Mouse (Mus musculus) heart, embryonic 13.5 days (tissue): ENCODE data around the gene Ar. TPM values are rescaled to one million over a fixed set of nuclear protein-coding genes. Genes with fewer than 3 reads are reported as not detected.

Source experiments
- ATAC-seq: fragments of 200-750 bp; cut with Nextera tagmentation; 2 replicates; pipeline ENCODE4 v1.8.0; 2017; ENCODE audit warnings: moderate TSS enrichment; ENCODE audit not compliant: insufficient number of reproducible peaks, low FRiP score, low TSS enrichment; ENCODE audit errors: extremely low read depth
- H3K27ac ChIP-seq: fragments of 300-500 bp; sonication (generic); replicated peaks from 2 replicates; pipeline ENCODE4 v1.5.1; 2015; ENCODE audit warnings: moderate library complexity, mild to moderate bottlenecking, inconsistent platforms
- H3K27me3 ChIP-seq: fragments of 300-500 bp; sonication (generic); replicated peaks from 2 replicates; pipeline ENCODE4 v1.6.1; 2015; ENCODE audit warnings: mild to moderate bottlenecking, inconsistent platforms
- H3K36me3 ChIP-seq: fragments of 300-500 bp; sonication (generic); 2 replicates; pipeline ENCODE4 v1.6.1; 2015; ENCODE audit warnings: mild to moderate bottlenecking, inconsistent platforms
- H3K4me1 ChIP-seq: fragments of 300-500 bp; sonication (generic); 2 replicates; pipeline ENCODE4 v1.6.1; 2015; ENCODE audit warnings: inconsistent platforms
- H3K4me2 ChIP-seq: fragments of 300-500 bp; sonication (generic); 2 replicates; pipeline ENCODE4 v1.6.1; 2015; ENCODE audit warnings: inconsistent platforms, mild to moderate bottlenecking, moderate library complexity
- H3K4me3 ChIP-seq: fragments of 300-500 bp; sonication (generic); 2 replicates; pipeline ENCODE4 v1.5.1; 2015; ENCODE audit warnings: moderate library complexity, mild to moderate bottlenecking, inconsistent platforms
- H3K9ac ChIP-seq: fragments of 300-500 bp; sonication (generic); 2 replicates; pipeline ENCODE4 v1.6.1; 2015; ENCODE audit warnings: inconsistent platforms, mild to moderate bottlenecking, moderate library complexity
- H3K9me3 ChIP-seq: fragments of 300-500 bp; sonication (generic); 2 replicates; pipeline ENCODE4 v1.6.1; 2016; ENCODE audit warnings: inconsistent platforms
- WGBS: fragments of 180-500 bp; shearing (Covaris S2); methylation state at CpG from one replicate; pipeline ENCODE4 v1.1.7; 2015; ENCODE audit warnings: mixed read lengths; 5-methylcytosine and 5-hydroxymethylcytosine counted together
- polyA plus RNA-seq: library from polyadenylated mRNA; unstranded; fragments of >200 nt; fragmentation: Nextera tagmentation; extraction: Ambion mirVana; gene quantifications from 2 replicates; pipeline ENCODE4 v1.2.1, GENCODE M21; 2015

Gene Ar
- polyA plus RNA-seq = 0.11 and 0.12 TPM in 2 replicates

GRCm38 (mm10) chrX:98148531-98149342 lies at the start of gene Ar:
Ar (plus strand) TSS chrX:98148769.
- peak within 1 kb of the TSS; percentile 73 for H3K4me2 ChIP-seq
- H3K9me3 ChIP-seq = no peaks in the 10 kb centered on the region; the same call in 1 of the 2 replicates
- no peaks in the 10 kb centered on the region for H3K36me3 ChIP-seq
- H3K27me3 ChIP-seq = peaks cover 55% of the 10 kb centered on the region
- peak within 1 kb of the TSS; percentile 48 for H3K4me3 ChIP-seq
- H3K4me1 ChIP-seq = 0 out of 2 replicates have a peak, but pooled peaks cover 7% of the 10 kb centered on the region
- WGBS = 14% methylated on average over 26 of the region's 27 CpGs
- H3K27ac ChIP-seq = no peak within 1 kb of the TSS
- H3K9ac ChIP-seq = 0 out of 2 replicates have a peak within 1 kb of the TSS, but pooled peaks have one; percentile 14
- ATAC-seq = no peak

- WGBS = 6% methylated on average over 29 of the region's 30 CpGs
- H3K4me1 ChIP-seq = 0 out of 2 replicates have a peak, but pooled peaks cover 7% of the 10 kb centered on the region
- no peak for ATAC-seq
- H3K9ac ChIP-seq = no peak overlapping the region; the same call in 1 of the 2 replicates
- peak overlapping the region; percentile 48 for H3K4me3 ChIP-seq
- H3K27me3 ChIP-seq = peaks cover 59% of the 10 kb centered on the region
- peak overlapping the region; percentile 73 for H3K4me2 ChIP-seq
- H3K36me3 ChIP-seq = no peaks in the 10 kb centered on the region
- no peak overlapping the region for H3K27ac ChIP-seq
- no peaks in the 10 kb centered on the region; the same call in 1 of the 2 replicates for H3K9me3 ChIP-seq
These were observed 1.3 kb downstream of the Ar start for GRCm38 (mm10) chrX:98149724-98150392.

- peaks cover 59% of the 10 kb centered on the region for H3K27me3 ChIP-seq
- H3K4me1 ChIP-seq = 0 out of 2 replicates have a peak, but pooled peaks cover 7% of the 10 kb centered on the region
- ATAC-seq = no peak
- WGBS = 12% methylated on average over 33 of the region's 33 CpGs
- no peak overlapping the region for H3K9ac ChIP-seq
- peak overlapping the region; percentile 73 for H3K4me2 ChIP-seq
- H3K36me3 ChIP-seq = no peaks in the 10 kb centered on the region
- no peaks in the 10 kb centered on the region; the same call in 1 of the 2 replicates for H3K9me3 ChIP-seq
- H3K4me3 ChIP-seq = peak overlapping the region; percentile 48
- H3K27ac ChIP-seq = no peak overlapping the region
These were observed 2.0 kb downstream of the Ar start for GRCm38 (mm10) chrX:98150393-98151119.

GRCm38 (mm10) chrX:98189759-98190158 lies 41.2 kb downstream of the Ar start:
- no peaks in the 10 kb centered on the region for H3K9me3 ChIP-seq
- H3K36me3 ChIP-seq = no peaks in the 10 kb centered on the region
- H3K4me2 ChIP-seq = no peak overlapping the region
- no peak overlapping the region for H3K9ac ChIP-seq
- H3K27ac ChIP-seq = no peak overlapping the region
- H3K4me1 ChIP-seq = no peaks in the 10 kb centered on the region
- no peak overlapping the region for H3K4me3 ChIP-seq
- H3K27me3 ChIP-seq = no peaks in the 10 kb centered on the region
- ATAC-seq = no peak

DNA sequence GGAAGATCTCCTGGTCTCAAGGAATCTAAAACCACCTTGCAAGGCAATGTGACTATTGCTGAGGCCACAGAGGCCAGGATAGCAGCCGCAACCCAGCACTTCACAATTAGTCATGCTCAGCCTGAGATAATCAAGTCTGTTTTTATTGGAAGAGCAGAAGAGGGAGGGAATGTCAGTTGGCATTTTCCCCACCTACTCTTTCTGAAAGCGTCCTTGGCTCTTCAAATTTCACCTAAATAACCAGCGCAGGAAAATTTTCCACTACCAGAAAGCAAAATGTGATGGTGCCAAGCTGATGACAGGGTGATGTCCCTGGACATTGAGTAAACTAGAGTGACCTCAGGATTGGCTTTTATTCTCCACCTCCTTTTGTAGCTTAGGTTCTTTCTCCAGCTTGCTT lies 57.2 kb downstream of the Ar start:
- no peak overlapping the region for H3K4me3 ChIP-seq
- WGBS = 33% methylated on average over 3 of the region's 3 CpGs
- no peaks in the 10 kb centered on the region for H3K4me1 ChIP-seq
- no peak for ATAC-seq
- no peaks in the 10 kb centered on the region for H3K27me3 ChIP-seq
- H3K9ac ChIP-seq = no peak overlapping the region
- H3K27ac ChIP-seq = no peak overlapping the region
- no peaks in the 10 kb centered on the region for H3K9me3 ChIP-seq
- no peaks in the 10 kb centered on the region for H3K36me3 ChIP-seq
- no peak overlapping the region for H3K4me2 ChIP-seq

DNA sequence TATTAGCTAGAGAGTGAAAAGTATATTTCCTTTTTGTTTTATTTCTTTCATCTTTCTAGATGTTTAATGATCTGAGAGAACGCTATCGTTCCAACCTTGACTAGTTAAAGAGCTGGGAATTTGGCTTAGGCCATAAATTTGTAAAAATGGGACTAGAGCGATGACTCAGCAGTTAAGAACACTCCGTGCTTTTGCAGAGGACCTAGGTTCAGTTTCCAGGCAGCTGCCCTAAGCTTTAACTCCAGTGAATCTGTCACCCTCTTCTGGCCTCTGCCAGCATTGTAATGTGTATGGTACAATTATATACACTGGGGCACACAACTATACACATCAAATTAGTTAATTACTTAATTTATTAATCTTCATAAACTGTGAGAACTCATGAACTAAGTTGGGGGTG lies 58.6 kb downstream of the Ar start:
- no peak overlapping the region for H3K4me3 ChIP-seq
- H3K9ac ChIP-seq = no peak overlapping the region
- ATAC-seq = no peak
- 74% methylated on average over 4 of the region's 4 CpGs for WGBS
- no peaks in the 10 kb centered on the region for H3K4me1 ChIP-seq
- no peaks in the 10 kb centered on the region for H3K27me3 ChIP-seq
- no peak overlapping the region for H3K27ac ChIP-seq
- H3K4me2 ChIP-seq = no peak overlapping the region
- no peaks in the 10 kb centered on the region for H3K9me3 ChIP-seq
- no peaks in the 10 kb centered on the region for H3K36me3 ChIP-seq

DNA sequence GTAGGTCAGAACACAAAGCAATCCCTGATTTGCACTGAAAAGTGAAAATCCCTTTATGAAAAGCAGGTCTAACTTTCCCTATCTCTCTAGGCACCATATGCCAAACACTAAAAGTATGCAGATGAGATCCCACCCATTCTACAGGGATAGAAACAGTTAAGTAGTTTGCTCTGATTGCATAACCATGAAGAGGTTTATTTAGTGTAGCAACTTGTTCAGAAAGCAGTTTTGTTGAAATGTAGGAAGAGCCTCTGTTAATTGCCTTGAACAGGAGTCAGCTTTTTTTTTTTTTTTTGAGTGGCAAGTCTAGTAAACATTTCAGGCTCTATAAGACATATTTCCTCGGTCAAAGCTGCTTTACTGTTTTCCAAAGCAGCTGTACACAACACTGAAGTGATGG lies 67.5 kb downstream of the Ar start:
- no peak for ATAC-seq

GRCm38 (mm10) chrX:98239011-98239410 lies 90.4 kb downstream of the Ar start:
- Histone ChIP-seq H3K9ac (no peak overlapping the region), H3K4me3 (no peak overlapping the region), H3K36me3 (no peaks in the 10 kb centered on the region), H3K4me1 (no peaks in the 10 kb centered on the region), H3K27ac (no peak overlapping the region), H3K9me3 (no peaks in the 10 kb centered on the region), H3K4me2 (no peak overlapping the region), H3K27me3 (no peaks in the 10 kb centered on the region)
- 67% methylated on average over 4 of the region's 4 CpGs for WGBS
- no peak for ATAC-seq

More for the DNA sequence above, 67.5 kb downstream of the Ar start:
- H3K9me3 ChIP-seq = no peaks in the 10 kb centered on the region
- no peaks in the 10 kb centered on the region for H3K27me3 ChIP-seq
- H3K27ac ChIP-seq = no peak overlapping the region
- 50% methylated on average over 1 of the region's 1 CpGs for WGBS
- no peaks in the 10 kb centered on the region for H3K36me3 ChIP-seq
- no peak overlapping the region for H3K4me3 ChIP-seq
- H3K4me2 ChIP-seq = no peak overlapping the region
- H3K9ac ChIP-seq = no peak overlapping the region
- H3K4me1 ChIP-seq = no peaks in the 10 kb centered on the region

- H3K36me3 ChIP-seq = no peaks in the 10 kb centered on the region
- WGBS = 72% methylated on average over 2 of the region's 2 CpGs
- H3K9me3 ChIP-seq = no peaks in the 10 kb centered on the region
- no peak overlapping the region for H3K4me2 ChIP-seq
- H3K27ac ChIP-seq = no peak overlapping the region
- H3K9ac ChIP-seq = no peak overlapping the region
- no peaks in the 10 kb centered on the region for H3K4me1 ChIP-seq
- no peak for ATAC-seq
- no peak overlapping the region for H3K4me3 ChIP-seq
- no peaks in the 10 kb centered on the region for H3K27me3 ChIP-seq
These were observed 96.5 kb downstream of the Ar start for GRCm38 (mm10) chrX:98245108-98245507.

DNA sequence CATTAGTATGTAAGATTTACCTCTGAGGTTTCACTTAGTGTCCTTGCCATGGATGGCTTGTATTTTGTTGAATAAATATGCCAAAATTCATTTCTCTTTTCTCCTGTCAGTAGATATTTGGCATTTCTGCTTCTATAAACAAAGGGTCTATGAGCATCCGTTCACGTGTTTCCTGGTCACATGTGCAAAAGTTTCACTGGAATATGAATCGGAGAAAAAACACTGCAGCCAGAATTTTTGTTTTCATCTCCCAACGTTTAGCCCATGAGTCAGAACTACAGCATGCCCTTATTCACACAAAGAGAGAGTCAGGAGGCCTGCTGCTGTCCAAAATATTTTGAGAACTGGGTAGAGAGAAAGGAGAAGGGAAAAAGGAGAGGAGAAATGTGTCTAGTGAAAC lies 99.8 kb downstream of the Ar start:
- Histone ChIP-seq H3K9me3 (no peaks in the 10 kb centered on the region), H3K4me2 (no peak overlapping the region), H3K9ac (no peak overlapping the region), H3K4me1 (no peaks in the 10 kb centered on the region), H3K36me3 (no peaks in the 10 kb centered on the region), H3K4me3 (no peak overlapping the region), H3K27ac (no peak overlapping the region), H3K27me3 (no peaks in the 10 kb centered on the region)
- no peak for ATAC-seq
- whole genome bisulfite sequencing = 70% methylated on average over 4 of the region's 4 CpGs

- ATAC-seq = no peak
- 67% methylated on average over 2 of the region's 2 CpGs for WGBS
- H3K27ac ChIP-seq = no peak overlapping the region
- H3K4me1 ChIP-seq = no peaks in the 10 kb centered on the region
- H3K27me3 ChIP-seq = no peaks in the 10 kb centered on the region
- no peaks in the 10 kb centered on the region for H3K9me3 ChIP-seq
- H3K36me3 ChIP-seq = no peaks in the 10 kb centered on the region
- H3K4me3 ChIP-seq = no peak overlapping the region
- no peak overlapping the region for H3K4me2 ChIP-seq
- no peak overlapping the region for H3K9ac ChIP-seq
These were observed 111.1 kb downstream of the Ar start for GRCm38 (mm10) chrX:98259620-98260019.
